Mouse (Mus musculus) kidney, postnatal 36 days (tissue): ENCODE results near the gene Dnajb3.

Experiments
- DNase-seq, 2 experiments: peaks; one replicate each; pipeline ENCODE4 v3.0.0; 2021 to 2022; ENCODE audit warnings: mixed read lengths in 2 of 2

Gene Dnajb3

GRCm38 (mm10) chr1:88205294-88205922 is at the start of gene Dnajb3:
Dnajb3 (minus strand) TSS chr1:88205782.
- peak; percentile 72 to 79 for DNase-seq

- DNase-seq, result no peak
Observed at GRCm38 (mm10) chr1:88254793-88255465, 49.3 kb upstream of the Dnajb3 start.

- no peak for DNase-seq
Observed at GRCm38 (mm10) chr1:88253540-88253939, 48.0 kb upstream of the Dnajb3 start.

- DNase-seq, result no peak
Observed at GRCm38 (mm10) chr1:88253106-88253505, 47.5 kb upstream of the Dnajb3 start.

GRCm38 (mm10) chr1:88250023-88250422 is 44.4 kb upstream of the Dnajb3 start:
- DNase-seq, result no peak

GRCm38 (mm10) chr1:88249596-88249995 is 44.0 kb upstream of the Dnajb3 start:
- no peak for DNase-seq

- no peak for DNase-seq
Observed at GRCm38 (mm10) chr1:88248658-88249057, 43.1 kb upstream of the Dnajb3 start.

GRCm38 (mm10) chr1:88247660-88248059 is 42.1 kb upstream of the Dnajb3 start:
- DNase-seq, result no peak

- no peak for DNase-seq
Observed at GRCm38 (mm10) chr1:88246386-88246785, 40.8 kb upstream of the Dnajb3 start.

- DNase-seq, result no peak
Observed at GRCm38 (mm10) chr1:88245881-88246280, 40.3 kb upstream of the Dnajb3 start.

GRCm38 (mm10) chr1:88243861-88244260 is 38.3 kb upstream of the Dnajb3 start:
- DNase-seq, result no peak

GRCm38 (mm10) chr1:88240579-88240978 is 35.0 kb upstream of the Dnajb3 start:
- DNase-seq, result no peak

- DNase-seq, result no peak
Observed at GRCm38 (mm10) chr1:88240072-88240471, 34.5 kb upstream of the Dnajb3 start.

- no peak for DNase-seq
Observed at GRCm38 (mm10) chr1:88238771-88239170, 33.2 kb upstream of the Dnajb3 start.

GRCm38 (mm10) chr1:88237311-88237710 is 31.7 kb upstream of the Dnajb3 start:
- DNase-seq, result no peak

GRCm38 (mm10) chr1:88235894-88236415 is 30.4 kb upstream of the Dnajb3 start:
- DNase-seq, result peak; percentile 59 to 64

- DNase-seq, result no peak
Observed at GRCm38 (mm10) chr1:88235046-88235893, 29.7 kb upstream of the Dnajb3 start.

GRCm38 (mm10) chr1:88234646-88235045 is 29.1 kb upstream of the Dnajb3 start:
- peak in 1 of 2 experiments; percentile 10 for DNase-seq

GRCm38 (mm10) chr1:88234248-88234610 is 28.6 kb upstream of the Dnajb3 start:
- no peak for DNase-seq

- DNase-seq, result peak in 1 of 2 experiments; percentile 27
Observed at GRCm38 (mm10) chr1:88233421-88234247, 28.1 kb upstream of the Dnajb3 start.

GRCm38 (mm10) chr1:88232664-88233380 is 27.2 kb upstream of the Dnajb3 start:
- no peak for DNase-seq
